Mouse (Mus musculus): ENCODE data around the gene B4galnt4.
A peak's percentile ranks its signal among the peaks of the same experiment; 100 is the strongest.

The B4galnt4 gene

DNA sequence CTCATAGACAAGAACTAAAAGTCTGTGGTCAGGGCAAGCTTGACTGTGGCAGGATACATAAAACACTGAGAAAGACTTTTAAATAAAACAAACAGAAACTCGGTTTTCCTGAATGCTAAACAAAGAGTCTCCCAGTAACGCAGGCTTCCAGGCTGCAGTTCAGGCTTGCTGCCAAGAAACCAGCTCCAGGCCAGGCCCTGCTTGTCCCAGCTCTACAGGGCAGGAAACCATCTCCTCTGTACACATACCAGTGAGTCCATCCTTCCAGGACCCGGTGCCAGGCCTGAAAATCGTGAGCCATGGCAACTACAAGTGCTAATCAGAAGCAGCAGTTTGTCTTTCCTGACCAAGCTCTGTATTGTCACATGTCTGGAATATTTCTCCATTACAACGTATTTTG lies 19.2 kb upstream of the B4galnt4 start:
- peak; percentile 82 for DNase-seq (ENCODE audit: low read depth)

DNA sequence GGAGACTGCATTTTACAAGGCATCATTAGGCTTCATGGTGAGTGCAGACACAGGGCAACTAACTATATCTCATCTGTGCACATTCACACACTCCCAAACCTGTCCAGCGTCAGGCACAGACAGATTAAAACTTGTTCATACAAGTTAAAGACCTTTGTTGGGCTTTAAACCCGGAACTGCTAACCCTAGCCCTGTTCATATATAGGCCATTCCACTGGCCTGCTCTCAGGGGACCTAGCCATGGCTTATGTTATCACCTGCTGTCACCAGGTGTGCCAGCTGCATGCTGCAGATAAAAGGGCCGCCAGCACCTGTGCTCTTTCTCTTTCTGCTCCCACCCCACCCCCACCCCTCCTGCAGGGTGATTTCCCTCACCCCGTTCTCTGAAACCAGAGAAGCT lies 18.4 kb upstream of the B4galnt4 start:
- DNase-seq (ENCODE audit: low read depth), result no peak

DNA sequence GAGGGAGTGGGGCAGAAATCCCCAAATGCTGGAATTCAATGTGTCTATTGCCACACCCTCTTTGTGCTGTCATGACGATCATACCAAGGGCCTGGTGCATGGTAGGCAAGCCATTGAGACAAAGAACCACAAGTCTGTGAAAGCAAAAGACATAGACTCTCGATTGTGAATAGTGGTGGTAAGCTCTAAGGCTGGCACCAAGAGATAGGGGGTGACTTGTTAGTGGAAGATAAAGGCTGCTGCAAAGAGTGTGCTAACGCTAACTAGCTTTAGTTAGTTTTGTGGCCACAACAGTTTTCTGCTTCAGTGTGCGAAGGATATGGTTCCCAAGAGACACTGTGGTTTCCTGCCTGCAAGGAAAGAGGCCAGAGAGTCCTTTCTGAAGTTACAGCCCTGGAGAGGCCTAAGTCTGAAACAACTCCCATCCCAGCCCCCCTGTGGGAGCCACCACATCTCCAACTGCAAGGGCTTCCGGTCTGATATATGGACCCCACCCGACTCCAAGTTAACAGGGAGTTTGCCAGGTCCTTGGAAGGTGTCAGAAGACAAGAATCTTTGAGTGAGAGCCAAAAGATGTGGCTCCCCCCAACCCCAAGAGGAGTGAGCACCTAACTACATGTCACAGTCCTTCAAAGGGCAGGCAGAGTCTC lies 13.8 kb upstream of the B4galnt4 start:
- DNase-seq (ENCODE audit: low read depth), result no peak

DNA sequence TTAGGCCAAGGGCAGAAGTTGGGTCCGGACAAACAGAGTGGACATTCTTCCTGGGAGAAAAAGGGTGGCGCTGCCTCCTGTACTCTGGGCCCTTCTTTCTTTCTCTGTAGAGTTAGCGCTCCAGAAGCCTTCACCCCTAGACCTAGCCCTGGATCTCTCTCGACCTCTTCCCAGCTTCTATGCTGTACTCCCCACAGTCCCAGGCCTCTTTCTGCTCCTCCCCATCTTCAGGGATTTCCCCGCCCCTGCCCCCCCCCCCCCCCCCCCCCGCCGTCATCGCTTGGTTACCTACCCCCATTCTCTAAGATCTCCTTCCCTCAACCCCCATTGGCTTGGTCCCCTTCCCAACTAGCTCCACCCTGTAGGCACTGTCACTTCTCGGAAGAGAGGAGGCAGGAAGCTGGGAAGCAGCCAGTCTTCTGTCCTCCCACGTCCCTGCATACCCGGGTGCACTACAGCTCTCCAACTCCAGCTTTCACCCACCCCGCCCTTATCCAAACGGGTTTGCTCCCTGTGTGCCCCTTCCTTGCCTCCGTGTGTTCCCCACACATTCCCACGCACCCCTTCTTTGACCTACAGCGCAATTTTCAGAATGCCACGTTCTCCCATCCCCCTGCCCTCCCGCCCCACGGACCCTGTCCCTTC lies 13.2 kb upstream of the B4galnt4 start:
- DNase-seq (ENCODE audit: low read depth), result peak; percentile 93

DNA sequence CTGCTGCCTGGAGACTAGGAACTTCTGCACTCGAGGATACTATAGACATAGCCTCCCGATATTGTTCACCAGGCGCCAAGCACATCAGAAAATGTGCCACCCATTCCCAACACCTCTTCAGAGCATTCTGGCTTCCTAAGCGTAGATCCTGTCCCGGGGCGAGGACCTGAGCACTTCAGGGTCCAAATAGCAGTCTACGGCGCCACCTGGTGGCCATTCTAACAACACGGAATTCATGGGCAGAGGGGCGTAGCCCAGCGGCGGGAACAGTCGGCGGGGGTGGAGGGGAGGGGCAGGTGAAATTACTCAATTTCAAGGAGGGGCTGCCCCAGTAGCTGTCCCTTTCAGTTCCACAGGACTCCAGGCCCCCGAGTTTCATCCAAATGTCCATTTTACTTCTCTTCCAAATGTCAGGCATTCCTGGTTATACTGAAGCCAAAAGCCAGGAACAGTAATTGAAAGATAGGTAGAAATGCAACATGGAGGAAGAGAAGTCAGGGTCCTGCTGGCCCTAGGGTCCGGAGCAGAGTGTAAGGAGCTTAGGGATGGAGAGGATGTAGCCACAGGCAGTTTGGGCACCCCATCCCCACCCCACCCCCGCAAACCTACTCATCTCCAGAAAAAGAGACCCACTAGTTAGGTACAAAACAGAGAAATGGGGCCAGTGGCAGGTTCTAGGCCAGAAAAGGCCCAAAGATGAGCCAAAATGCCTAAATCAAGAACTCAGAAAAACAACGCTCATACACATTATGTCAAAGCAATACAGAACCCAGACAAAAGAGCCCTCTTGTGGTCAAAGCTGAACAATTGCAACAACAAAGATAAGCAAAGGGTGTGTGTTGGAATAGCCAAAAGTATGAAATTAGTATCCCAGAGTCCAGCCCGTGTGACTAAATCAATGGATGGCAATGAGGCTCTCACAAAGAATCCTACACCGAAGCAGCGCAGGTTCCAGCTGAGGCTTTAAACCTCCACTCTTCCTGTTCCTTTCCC lies 12.4 kb upstream of the B4galnt4 start:
- peak; percentile 88 for DNase-seq (ENCODE audit: low read depth)

DNA sequence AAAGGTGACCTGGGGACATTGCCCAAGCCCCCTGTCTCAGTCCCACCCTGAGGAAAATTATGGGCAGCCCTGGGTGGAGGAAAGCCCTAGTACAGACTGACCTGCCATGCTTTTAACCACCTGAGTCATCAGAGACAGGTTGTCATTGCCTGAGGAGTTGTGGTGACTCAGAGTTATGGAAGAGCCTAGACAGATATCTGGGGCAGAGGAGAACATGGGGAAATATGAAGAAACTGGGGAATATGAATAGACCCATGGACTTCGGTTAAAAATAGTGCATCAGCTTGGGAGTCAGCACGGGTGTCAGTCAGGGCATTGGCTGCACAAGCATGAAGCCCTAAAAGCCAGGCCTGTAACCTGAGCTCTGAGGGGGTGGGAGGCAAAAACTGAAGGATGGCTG lies 11.6 kb upstream of the B4galnt4 start:
- DNase-seq (ENCODE audit: low read depth), result no peak

DNA sequence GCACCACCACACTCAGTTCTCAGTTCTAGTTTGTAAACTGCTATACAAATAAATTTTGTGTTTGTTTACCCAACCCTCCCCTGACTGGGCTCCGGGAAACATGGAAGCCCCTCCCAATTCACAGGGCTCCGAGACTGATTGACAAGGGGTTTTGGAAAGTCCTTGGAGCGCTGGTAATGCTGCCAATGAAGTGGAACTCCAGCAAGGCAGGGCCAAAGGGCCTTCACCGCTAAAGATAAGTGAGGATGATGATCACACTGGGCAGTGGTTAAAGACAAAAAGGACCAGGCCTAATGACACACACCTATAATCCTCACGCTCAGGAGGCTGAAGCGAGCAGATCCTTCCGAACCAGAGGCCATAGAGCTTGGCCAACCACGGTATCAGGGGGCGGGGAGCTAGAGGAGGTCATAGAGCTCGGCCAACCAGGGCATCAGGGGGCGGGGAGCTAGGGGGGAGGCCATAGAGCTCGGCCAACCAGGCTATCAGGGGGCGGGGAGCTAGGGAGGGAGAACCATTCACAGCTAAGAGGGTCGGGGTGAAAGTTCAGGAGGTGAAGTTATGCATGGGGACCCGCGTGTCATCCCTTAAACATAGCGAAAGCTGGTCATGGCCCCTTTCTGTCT lies 9.7 kb upstream of the B4galnt4 start:
- no peak for DNase-seq (ENCODE audit: low read depth)

DNA sequence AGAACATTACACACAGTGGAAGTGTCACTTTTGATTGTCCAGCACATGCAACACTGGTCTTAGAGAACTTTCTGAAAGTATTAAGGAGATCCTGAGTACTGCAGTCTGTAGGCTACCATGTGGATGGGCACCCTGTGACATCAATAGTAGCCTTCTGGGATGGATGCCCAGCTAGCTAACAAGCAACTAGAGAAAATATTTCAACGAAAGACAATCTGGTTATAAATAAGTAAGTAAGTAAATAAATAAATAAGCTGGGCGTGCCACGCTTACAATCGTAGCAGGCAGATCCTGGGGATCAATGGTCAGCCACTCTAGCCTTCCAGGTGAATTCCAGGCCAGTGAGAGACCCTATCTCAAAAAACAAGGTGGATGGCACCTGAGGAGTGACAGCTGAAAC lies 8.9 kb upstream of the B4galnt4 start:
- no peak for DNase-seq (ENCODE audit: low read depth)

DNA sequence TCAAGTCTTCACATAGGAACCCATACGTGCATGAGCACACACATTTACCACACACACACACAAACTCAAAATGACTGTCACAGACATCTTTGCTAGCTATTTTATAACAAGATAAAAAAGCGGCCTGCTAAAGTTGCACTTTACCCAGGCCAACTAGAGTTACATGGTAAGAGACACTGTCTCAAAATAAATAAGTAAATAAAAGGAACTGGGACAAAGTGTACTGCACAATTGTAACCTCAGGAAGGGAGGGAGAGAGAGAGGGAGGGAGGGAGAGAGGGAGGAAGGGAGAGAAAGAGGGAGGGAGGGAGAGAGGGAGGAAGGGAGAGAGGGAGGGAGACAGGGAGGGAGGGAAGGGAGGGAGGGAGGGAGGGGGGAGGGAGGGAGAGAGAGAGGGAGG lies 8.5 kb upstream of the B4galnt4 start:
- DNase-seq (ENCODE audit: low read depth), result no peak

DNA sequence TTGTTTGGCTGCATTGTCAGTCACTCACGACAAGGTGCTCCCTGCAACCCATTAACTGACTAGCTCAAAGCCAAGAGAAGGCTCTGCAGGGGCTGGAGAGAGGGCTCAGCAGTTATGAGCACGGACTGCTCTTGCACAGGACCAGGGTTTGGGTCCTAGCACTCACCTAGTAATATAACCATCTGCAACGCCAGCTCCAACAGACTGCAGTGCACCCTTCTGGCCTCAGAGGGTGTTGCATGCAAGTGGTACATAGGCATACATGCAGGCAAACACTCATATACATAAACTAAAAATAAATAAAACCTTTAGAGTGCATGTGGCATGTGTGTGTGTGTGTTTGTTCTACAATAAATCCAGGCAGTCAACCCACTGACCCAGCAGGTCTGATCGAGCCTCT lies 5.1 kb upstream of the B4galnt4 start:
- DNase-seq (ENCODE audit: low read depth), result no peak

DNA sequence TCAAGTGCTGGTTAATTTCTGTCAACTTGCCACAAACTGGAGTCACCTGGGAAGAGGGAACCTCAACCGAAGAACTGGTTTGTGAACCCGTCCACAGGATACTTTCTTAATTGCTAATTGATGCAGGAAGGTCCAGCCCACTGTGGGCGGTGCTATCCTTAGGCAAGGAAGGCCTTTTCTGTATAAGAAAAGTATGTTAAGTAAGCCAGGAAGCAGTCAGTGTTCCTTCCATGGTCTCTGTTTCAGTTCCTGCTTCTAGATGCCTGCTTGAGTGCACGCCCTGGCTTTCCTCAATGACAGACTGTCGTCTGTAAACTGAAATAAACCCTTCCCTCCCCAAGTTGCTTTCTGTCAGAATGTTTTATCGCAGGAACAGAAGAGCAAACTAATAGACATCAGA lies 3.9 kb upstream of the B4galnt4 start:
- no peak for DNase-seq (ENCODE audit: low read depth)

DNA sequence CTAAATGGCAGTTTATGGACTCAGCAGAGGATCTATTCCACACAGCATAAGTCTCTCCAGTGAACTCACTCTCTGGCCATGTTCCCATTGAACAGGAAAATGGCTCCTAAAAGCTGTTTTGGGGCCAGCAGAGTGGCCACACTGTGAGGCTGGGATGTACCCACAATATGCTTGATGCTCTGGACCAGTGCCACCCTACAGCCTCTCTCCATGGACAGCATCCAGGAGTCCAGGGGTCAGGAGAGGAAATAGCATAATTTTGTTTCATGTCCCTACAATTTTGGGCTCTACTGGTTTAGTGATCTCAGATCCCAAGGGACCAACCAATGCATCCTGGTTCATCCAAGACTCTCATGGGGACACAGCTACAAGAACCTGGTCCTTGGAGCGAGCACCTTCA lies 3.4 kb upstream of the B4galnt4 start:
- no peak for DNase-seq (ENCODE audit: low read depth)

DNA sequence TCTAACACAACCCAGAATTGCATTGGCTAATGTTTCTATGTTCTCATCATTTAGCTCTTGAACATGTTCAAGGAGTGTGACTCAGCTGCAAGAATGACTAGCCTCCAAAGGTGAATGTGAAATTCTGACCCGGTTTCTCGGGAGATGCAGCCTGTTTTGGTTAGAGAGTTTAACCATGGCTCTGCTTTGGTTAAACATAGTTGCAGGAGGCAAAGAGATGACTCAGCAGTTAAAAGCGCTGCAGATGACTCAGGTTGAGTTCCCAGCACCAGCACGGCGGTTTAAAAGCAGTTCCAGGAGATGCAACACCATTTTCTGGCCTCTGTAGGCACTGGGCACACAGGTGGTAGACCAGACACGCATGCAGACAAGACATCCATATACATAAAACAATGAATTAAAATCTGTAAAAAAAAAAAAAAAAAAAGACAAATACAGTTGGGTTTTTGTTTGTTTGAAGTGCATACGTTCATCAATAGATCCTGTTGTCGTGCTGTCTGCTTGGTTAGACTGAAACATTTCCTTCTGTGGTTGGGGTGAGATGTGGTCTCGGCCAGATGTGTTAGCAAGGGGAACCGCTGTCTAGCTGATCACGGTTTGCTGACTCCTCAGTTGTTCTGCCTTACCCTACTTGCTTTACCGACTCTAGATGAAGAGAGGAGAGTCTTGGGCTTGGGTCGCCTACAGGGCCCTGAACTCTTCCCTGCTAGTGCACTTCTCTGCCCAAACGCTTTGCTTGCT lies 2.1 kb upstream of the B4galnt4 start:
- DNase-seq (ENCODE audit: low read depth), result no peak

DNA sequence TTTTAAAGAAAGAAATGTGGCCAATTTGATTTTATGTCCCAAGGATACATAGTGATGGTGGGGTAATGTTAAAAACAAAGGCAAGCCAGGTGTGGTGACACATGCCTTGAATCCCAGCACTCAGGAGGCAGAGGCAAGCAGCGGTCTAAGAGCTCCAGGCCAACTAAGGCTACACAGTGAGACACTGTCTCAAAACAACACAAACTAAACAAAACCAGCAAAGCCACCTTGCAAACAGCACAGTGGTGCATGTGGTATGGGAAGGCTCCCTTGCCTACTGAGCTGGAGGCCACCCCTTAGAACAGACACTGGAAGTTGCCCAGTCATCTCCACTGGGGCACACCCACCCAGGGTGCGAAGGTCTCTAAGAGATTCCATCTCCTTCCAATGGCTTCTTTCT lies 975 bp upstream of the B4galnt4 start:
- no peak for DNase-seq (ENCODE audit: low read depth)

DNA sequence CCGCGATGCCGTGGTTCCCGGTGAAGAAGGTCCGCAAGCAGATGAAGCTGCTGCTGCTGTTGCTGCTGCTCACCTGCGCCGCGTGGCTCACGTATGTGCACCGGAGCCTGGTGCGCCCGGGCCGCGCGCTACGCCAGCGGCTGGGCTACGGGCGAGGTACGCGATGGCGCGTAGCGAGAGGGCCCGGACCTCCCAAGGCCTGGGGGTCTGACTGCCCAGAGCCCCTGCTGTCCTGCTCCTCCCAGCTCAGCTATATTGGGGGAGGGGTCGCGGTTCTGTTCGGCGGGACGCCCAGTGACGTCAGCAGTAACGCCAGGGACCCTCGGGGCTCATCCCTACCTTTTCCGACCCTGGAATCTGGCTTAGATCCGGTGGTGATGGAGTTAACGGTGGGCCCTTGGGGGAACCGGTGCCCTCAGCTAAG lies 377 bp downstream of the B4galnt4 start:
- DNase-seq (ENCODE audit: low read depth), result no peak

DNA sequence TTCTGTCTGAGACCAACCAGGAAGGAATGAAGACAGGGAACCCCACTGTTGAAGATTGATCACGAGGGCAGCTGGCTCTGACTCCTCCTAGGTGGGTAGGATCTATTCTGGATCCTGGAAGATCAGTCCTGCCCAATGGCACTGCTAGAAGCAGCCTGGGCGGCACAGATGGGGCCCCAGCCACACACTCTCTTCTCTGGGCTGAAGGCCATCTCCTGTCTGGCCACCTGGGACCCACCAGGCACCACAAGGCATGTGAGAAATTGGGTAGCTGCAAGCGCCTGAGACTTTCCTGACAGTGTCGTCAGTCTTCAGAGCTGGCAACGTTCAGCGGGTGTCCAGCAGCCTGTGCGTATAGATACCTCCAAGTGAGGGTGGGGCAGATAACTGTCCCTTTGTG lies 1.6 kb downstream of the B4galnt4 start:
- DNase-seq (ENCODE audit: low read depth), result no peak

DNA sequence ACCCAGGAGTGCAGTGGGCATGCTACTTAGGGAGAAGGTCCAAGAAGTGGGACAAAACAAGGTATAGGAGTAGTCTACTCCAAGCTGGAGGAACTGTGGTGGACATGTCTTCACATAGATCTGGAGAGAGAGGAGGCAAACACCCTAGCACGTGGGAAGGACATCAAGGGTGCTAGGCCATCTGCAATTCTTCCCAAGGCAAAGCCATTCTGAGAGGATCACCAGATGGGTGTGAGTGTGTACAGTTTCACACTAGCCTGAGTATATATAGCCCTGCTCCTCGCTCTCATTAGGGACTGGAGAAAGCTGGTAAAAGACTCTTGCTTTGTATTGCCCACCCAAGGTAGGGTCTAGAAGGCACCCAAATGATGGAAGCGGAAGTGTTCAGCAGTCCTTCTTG lies 2.4 kb downstream of the B4galnt4 start:
- DNase-seq (ENCODE audit: low read depth), result no peak

DNA sequence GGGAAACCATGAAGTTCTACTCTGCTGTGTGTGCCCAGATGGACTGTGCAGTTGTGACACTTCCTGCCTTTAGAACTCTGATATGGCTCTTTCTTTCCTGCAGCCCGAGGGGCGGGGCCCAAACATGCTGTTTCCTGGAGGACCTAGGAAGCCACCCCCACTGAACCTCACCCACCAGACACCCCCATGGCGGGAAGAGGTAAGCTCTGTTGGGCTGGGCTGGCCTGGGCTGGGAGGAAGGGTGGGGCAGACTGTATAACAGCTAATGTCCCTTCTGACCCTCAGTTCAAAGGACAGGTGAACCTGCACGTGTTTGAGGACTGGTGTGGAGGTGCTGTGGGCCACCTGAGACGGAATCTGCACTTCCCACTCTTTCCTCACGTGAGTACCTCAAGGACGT lies 3.3 kb downstream of the B4galnt4 start:
- DNase-seq (ENCODE audit: low read depth), result no peak

DNA sequence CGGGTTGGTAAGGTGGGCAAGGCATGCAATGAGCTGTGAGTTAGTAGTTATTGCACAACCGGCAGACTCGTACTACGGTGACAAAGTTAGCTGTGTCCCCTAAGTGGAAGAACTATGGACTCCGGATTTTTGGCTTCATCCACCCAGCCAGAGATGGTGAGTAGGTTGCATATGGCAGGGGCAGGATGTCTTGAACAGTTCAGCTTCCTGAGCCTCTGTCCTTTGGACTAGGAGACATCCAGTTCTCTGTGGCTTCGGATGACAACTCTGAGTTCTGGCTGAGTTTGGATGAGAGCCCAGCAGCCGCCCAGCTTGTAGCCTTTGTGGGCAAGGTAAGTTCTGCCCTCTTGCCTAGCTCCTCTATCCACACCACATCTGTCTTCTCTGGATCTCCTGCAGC lies 3.7 kb downstream of the B4galnt4 start:
- DNase-seq (ENCODE audit: low read depth), result no peak

DNA sequence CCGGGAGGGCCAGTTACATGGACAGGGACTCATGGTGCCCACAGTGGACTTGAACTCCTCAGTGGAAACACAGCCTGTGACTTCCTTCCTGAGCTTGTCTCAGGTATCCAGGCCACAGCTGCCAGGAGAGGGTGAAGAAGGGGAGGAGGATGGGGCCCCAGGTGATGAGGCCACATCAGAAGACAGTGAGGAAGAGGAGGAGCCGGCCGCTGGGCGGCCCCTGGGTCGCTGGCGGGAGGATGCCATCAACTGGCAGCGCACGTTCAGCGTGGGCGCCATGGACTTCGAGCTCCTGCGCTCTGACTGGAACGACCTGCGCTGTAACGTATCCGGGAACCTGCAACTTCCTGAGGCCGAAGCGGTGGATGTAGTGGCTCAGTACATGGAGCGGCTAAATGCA lies 7.4 kb downstream of the B4galnt4 start:
- no peak for DNase-seq (ENCODE audit: low read depth)

DNA sequence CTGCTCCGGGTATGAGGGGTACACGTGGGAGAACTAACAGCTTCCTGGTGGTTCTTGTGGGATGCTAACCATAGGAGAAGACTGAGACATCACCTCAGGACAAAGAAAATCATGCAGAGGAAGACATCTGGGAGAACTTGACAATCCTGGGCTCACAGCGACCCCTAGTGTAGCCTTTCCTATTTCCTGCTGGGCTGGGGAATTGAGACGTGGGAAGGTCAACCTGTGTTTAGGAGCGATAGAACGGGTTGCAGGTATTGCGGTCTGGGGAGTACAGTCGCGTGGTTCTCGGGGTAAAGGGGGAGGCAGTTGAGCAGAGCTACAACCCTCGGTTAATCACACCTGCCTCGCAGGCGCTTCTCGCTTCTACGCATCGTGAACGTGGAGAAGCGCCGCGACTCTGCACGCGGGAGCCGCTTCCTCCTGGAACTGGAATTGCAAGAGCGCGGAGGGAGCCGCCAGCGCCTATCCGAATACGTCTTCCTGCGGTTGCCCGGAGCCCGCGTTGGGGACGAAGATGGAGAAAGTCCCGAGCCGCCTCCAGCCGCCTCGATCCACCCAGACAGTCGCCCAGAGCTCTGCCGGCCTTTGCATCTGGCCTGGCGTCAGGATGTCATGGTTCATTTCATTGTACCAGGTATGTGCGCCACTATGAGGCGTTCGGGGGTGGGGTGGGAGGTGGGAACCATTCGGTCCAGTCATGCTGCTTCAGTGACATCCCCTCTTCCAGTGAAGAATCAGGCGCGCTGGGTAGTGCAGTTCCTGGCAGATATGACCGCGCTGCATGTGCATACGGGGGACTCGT lies 9.4 kb downstream of the B4galnt4 start:
- DNase-seq (ENCODE audit: low read depth), result peak; percentile 34

Measured in fibroblast of lung, adult 2 months (primary cell).